Mouse (Mus musculus) liver, embryonic 13.5 days (tissue): ENCODE results near the gene Acoxl. TPM values are rescaled to one million over a fixed set of nuclear protein-coding genes. Genes with fewer than 3 reads are reported as not detected.

Experiments
- ATAC-seq: fragments of 200-750 bp; cut with Nextera tagmentation; 2 replicates; pipeline ENCODE4 v1.8.0; 2017; ENCODE audit warnings: low read depth, mild to moderate bottlenecking, moderate number of reproducible peaks, moderate library complexity
- DNase-seq: peaks from one replicate; pipeline ENCODE4 v3.0.0; 2022
- H3K27ac ChIP-seq: fragments of 300-500 bp; sonication (generic); 2 replicates; pipeline ENCODE4 v1.5.1; 2015; ENCODE audit warnings: moderate library complexity, mild to moderate bottlenecking, inconsistent platforms
- H3K27me3 ChIP-seq: fragments of 300-500 bp; sonication (generic); 2 replicates; pipeline ENCODE4 v1.6.1; 2015; ENCODE audit warnings: mild to moderate bottlenecking, inconsistent platforms
- H3K36me3 ChIP-seq: fragments of 300-500 bp; sonication (generic); 2 replicates; pipeline ENCODE4 v1.6.1; 2015; ENCODE audit warnings: mild to moderate bottlenecking, inconsistent platforms
- H3K4me1 ChIP-seq: fragments of 300-500 bp; sonication (generic); replicated peaks from 2 replicates; pipeline ENCODE4 v1.6.1; 2015; ENCODE audit warnings: inconsistent platforms
- H3K4me2 ChIP-seq: fragments of 300-500 bp; sonication (generic); 2 replicates; pipeline ENCODE4 v1.6.1; 2015; ENCODE audit warnings: inconsistent platforms, mild to moderate bottlenecking, moderate library complexity
- H3K4me3 ChIP-seq: fragments of 300-500 bp; sonication (generic); replicated peaks from 2 replicates; pipeline ENCODE4 v1.5.1; 2015; ENCODE audit warnings: mild to moderate bottlenecking, inconsistent platforms
- H3K9ac ChIP-seq: fragments of 300-500 bp; sonication (generic); 2 replicates; pipeline ENCODE4 v1.6.1; 2015; ENCODE audit warnings: mild to moderate bottlenecking, inconsistent platforms
- H3K9me3 ChIP-seq: fragments of 300-500 bp; sonication (generic); replicated peaks from 2 replicates; pipeline ENCODE4 v1.6.1; 2016; ENCODE audit warnings: inconsistent platforms
- WGBS: fragments of 180-500 bp; shearing (Covaris S2); methylation state at CpG from one replicate; pipeline ENCODE4 v1.1.7; 2015; ENCODE audit not compliant: insufficient replicate concordance; 5-methylcytosine and 5-hydroxymethylcytosine counted together
- polyA plus RNA-seq: library from polyadenylated mRNA; unstranded; fragments of >200 nt; fragmentation: Nextera tagmentation; extraction: Ambion mirVana; gene quantifications from 2 replicates; pipeline ENCODE4 v1.2.1, GENCODE M21; 2015

Acoxl gene
- polyA plus RNA-seq, 1 experiment from 2014 or later, result not detected

DNA sequence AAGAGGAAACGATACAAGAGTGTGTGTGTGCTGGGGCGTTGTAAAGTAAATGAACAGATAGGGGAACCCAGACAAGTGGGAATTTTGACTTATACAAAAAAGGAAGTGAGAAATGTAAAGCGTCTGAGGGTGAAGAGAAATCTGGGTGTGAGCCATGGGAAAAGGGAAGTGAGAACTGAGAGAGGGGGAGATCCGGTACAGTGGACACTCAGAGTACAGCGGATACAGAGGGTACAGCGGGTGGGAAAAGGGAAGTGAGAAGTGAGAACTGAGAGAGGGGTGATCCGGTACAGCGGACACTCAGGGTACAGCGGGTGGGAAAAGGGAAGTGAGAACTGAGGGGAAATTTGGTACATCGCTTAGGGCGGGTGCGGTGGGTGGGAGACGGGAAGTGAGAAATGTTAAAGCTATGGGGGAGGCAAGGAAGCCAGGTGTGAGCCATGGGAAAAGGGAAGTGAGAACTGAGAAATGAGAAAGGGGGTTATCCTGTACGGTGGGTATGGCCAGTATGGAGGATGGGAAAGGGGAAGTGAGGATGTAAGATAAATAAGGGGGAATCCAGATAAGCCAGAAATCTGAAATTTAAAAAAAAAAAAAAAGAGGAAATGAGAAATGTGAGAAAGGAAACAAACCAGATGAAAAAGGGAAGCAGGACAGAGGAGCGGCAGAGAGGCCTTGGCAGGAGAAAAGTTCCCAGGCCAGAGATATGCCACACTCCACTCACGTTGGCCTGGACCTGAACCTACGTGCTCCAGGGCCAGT lies 170.2 kb downstream of the Acoxl start:
- Histone ChIP-seq H3K4me2 (no peak overlapping the region), H3K9me3 (no peaks in the 10 kb centered on the region), H3K9ac (no peak overlapping the region), H3K4me3 (no peak overlapping the region), H3K27ac (no peak overlapping the region), H3K4me1 (no peaks in the 10 kb centered on the region), H3K36me3 (no peaks in the 10 kb centered on the region), H3K27me3 (no peaks in the 10 kb centered on the region)
- ATAC-seq (no peak), DNase-seq (no peak)
- WGBS, result 25% methylated on average over 17 of the region's 17 CpGs

DNA sequence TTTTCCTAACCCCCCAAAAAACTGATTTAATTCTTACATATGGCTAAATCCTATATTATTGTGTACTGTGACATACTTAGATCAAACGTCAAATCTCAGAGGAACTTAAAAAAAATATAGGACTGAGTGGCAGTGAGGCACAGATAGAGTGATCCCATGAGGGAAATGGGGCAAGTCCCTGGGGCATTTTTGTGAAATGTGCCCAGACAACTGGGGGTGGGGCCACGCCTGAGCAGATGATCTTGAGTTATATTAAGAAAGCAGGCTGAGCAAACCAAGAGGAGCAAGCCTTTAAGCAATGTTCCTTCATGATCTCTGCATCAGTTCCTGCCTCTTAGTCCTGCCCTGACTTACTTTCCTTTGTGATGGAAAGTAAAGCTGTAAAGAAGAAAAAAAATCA lies 175.9 kb downstream of the Acoxl start:
- DNase-seq, result no peak
- Histone ChIP-seq H3K4me1 (no peaks in the 10 kb centered on the region), H3K4me2 (no peak overlapping the region), H3K27ac (no peak overlapping the region), H3K9ac (no peak overlapping the region), H3K27me3 (no peaks in the 10 kb centered on the region), H3K36me3 (no peaks in the 10 kb centered on the region), H3K9me3 (no peaks in the 10 kb centered on the region), H3K4me3 (no peak overlapping the region)
- WGBS, result 48% methylated on average over 2 of the region's 2 CpGs
- no peak for ATAC-seq

DNA sequence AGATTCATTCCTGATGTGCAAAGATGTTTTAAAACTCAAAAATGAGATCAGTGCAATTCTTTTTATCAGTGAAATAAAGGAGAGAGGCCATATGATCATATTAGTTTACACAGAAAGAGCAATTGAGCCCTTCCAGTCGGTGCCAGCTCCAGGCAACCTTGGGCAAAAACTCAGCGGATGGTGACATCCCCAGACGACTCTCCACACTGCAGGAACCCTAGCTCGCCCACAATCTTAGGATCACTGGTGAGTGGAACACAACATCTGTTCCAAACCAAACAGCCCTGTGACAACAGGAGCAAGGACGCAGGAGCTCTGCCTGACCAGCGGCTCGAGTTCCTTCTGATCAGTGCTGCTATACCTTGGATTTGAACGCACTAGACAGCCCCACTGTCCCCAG lies 176.9 kb downstream of the Acoxl start:
- Histone ChIP-seq H3K4me3 (no peak overlapping the region), H3K4me2 (no peak overlapping the region), H3K4me1 (no peaks in the 10 kb centered on the region), H3K9ac (no peak overlapping the region), H3K9me3 (no peaks in the 10 kb centered on the region), H3K27ac (no peak overlapping the region), H3K36me3 (no peaks in the 10 kb centered on the region), H3K27me3 (no peaks in the 10 kb centered on the region)
- DNase-seq (no peak), ATAC-seq (no peak)
- WGBS, result 69% methylated on average over 8 of the region's 8 CpGs

DNA sequence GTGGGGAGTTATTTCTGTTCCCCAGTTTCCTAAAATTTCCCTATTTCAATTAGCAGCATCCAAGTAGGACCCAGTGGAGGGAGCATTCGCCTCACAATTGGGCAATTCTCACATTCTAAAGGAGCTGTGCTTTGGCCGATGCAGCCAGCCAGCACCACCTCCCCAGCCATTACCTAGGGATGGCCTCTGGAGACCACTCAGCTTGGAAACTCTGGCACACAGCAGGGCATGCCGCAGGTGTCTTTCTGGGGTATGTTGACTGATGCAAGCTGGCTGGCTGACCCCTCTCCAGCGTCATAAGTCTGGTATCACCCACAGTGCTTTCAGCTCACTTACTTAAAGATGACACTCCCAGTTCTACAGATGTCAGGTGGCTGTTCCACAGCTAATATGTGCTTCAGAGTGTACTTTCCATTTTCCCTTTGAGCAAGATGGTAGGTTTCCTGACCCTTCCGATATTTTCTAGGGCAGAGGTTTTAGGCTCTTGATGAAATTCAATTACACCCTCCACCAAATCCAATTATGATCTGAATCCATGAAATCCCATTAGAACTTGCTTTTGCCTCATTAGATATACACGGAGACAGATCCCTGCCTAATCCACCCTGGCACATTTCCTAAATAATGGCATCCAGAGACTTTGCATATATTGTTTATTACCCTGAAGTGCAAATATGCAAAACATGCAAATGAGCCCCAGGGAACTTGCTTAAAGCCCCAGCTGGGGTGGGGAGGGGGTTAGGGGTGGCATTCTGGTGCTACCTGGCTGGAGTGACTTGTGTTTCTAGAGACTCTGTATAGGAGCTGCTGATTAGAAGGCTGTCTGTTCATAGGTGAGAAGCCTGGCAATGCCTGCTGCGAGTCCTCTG lies 181.6 kb downstream of the Acoxl start:
- no peak overlapping the region for H3K4me3 ChIP-seq
- no peak overlapping the region for H3K9ac ChIP-seq
- H3K9me3 ChIP-seq, result no peaks in the 10 kb centered on the region
- no peaks in the 10 kb centered on the region for H3K27me3 ChIP-seq
- no peak for DNase-seq
- no peak for ATAC-seq
- WGBS, result 41% methylated on average over 7 of the region's 7 CpGs
- no peaks in the 10 kb centered on the region for H3K36me3 ChIP-seq
- no peaks in the 10 kb centered on the region for H3K4me1 ChIP-seq
- H3K4me2 ChIP-seq, result no peak overlapping the region
- H3K27ac ChIP-seq, result no peak overlapping the region

DNA sequence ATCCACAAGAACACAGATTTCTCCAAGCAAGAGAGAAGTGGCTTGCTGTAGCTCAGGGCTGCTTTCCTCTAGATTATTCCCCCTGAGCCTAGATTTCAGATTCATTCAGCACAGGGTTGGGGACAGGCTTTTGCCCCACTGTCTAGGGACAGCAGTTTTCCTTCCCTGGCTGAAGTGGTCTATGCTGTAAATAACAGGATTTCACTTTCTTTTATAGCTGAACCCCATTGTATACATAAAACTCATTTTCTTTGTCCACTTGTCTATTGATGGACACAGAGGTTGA lies 182.2 kb downstream of the Acoxl start:
- ATAC-seq, result no peak

DNA sequence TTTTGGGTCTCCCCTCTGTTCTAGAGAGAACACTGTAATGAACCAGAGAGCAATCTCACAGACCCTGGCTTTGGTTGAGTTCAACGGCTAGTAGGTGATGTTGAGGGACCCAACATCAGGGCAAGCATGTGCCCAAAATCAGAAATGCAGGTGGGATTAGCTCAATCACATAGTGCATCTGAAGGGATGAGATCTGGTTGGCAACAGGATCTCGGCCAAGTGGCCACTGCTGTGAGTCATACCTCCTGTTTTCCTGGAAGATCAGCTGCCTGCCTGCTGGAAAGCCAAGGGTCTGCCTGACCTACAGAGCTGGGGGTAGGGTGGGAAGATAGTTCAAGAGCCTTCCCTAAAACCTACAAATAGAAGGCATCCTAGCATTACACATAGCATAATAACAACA lies 185.2 kb downstream of the Acoxl start:
- Histone ChIP-seq H3K4me3 (no peak overlapping the region), H3K27ac (no peak overlapping the region), H3K4me1 (no peaks in the 10 kb centered on the region)

More for the DNA sequence above, 182.2 kb downstream of the Acoxl start:
- H3K4me1 ChIP-seq, result no peaks in the 10 kb centered on the region
- no peak overlapping the region for H3K9ac ChIP-seq
- H3K36me3 ChIP-seq, result no peaks in the 10 kb centered on the region
- H3K9me3 ChIP-seq, result no peaks in the 10 kb centered on the region
- no peak overlapping the region for H3K4me3 ChIP-seq
- H3K27me3 ChIP-seq, result no peaks in the 10 kb centered on the region
- no peak overlapping the region for H3K27ac ChIP-seq
- no peak overlapping the region for H3K4me2 ChIP-seq
- no peak for DNase-seq

GRCm38 (mm10) chr2:128027696-128028095 lies 189.0 kb downstream of the Acoxl start:
- H3K4me1 ChIP-seq, result no peaks in the 10 kb centered on the region
- no peak for ATAC-seq
- H3K36me3 ChIP-seq, result no peaks in the 10 kb centered on the region
- DNase-seq, result no peak
- H3K9ac ChIP-seq, result no peak overlapping the region
- H3K4me2 ChIP-seq, result no peak overlapping the region
- no peaks in the 10 kb centered on the region for H3K27me3 ChIP-seq
- H3K4me3 ChIP-seq, result no peak overlapping the region
- H3K27ac ChIP-seq, result no peak overlapping the region
- WGBS, result 45% methylated on average over 12 of the region's 12 CpGs
- no peaks in the 10 kb centered on the region for H3K9me3 ChIP-seq

More for the DNA sequence above, 185.2 kb downstream of the Acoxl start:
- WGBS, result 54% methylated on average over 2 of the region's 2 CpGs
- no peaks in the 10 kb centered on the region for H3K27me3 ChIP-seq
- no peak overlapping the region for H3K9ac ChIP-seq
- ATAC-seq (no peak), DNase-seq (no peak)
- H3K4me2 ChIP-seq, result no peak overlapping the region
- no peaks in the 10 kb centered on the region for H3K9me3 ChIP-seq
- H3K36me3 ChIP-seq, result no peaks in the 10 kb centered on the region

- H3K4me3 ChIP-seq, result no peak overlapping the region
- no peaks in the 10 kb centered on the region for H3K36me3 ChIP-seq
- WGBS, result 40% methylated on average over 2 of the region's 2 CpGs
- ATAC-seq (no peak), DNase-seq (no peak)
- no peak overlapping the region for H3K27ac ChIP-seq
- no peak overlapping the region for H3K4me2 ChIP-seq
- no peaks in the 10 kb centered on the region for H3K4me1 ChIP-seq
- no peaks in the 10 kb centered on the region for H3K27me3 ChIP-seq
- H3K9me3 ChIP-seq, result no peaks in the 10 kb centered on the region
- no peak overlapping the region for H3K9ac ChIP-seq
Observed at GRCm38 (mm10) chr2:128029968-128030367, 191.3 kb downstream of the Acoxl start.

GRCm38 (mm10) chr2:128032111-128032510 lies 193.4 kb downstream of the Acoxl start:
- ATAC-seq, result no peak
- no peak for DNase-seq
- no peak overlapping the region for H3K4me2 ChIP-seq
- no peaks in the 10 kb centered on the region for H3K27me3 ChIP-seq
- 28% methylated on average over 4 of the region's 4 CpGs for WGBS
- H3K27ac ChIP-seq, result no peak overlapping the region
- H3K4me3 ChIP-seq, result no peak overlapping the region
- no peaks in the 10 kb centered on the region for H3K4me1 ChIP-seq
- H3K36me3 ChIP-seq, result no peaks in the 10 kb centered on the region
- no peak overlapping the region for H3K9ac ChIP-seq
- H3K9me3 ChIP-seq, result no peaks in the 10 kb centered on the region

DNA sequence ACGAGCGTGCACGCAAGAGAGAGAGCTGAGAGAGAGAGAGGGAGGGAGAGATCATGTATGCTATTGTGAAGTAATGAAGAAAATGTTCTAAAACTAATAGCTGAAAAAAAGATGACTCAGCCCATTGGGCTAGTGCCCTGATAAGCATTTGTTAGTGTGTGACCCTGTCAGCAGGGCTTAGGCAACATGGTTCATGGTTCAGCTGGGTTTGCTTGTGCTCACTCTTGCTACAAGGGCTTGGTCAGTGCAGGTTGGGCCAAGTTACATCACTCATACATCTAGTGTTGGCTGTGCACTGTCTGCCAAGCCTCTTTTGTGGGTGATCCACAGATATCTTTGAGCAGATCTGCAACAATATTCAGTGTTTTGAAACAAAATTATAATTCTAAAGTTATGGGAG lies 194.8 kb downstream of the Acoxl start:
- 86% methylated on average over 3 of the region's 3 CpGs for WGBS
- no peak; the same call in 1 of the 2 replicates for ATAC-seq
- no peak for DNase-seq
- H3K4me2 ChIP-seq, result no peak overlapping the region
- no peak overlapping the region for H3K4me3 ChIP-seq
- no peaks in the 10 kb centered on the region for H3K36me3 ChIP-seq
- no peak overlapping the region for H3K9ac ChIP-seq
- H3K27me3 ChIP-seq, result no peaks in the 10 kb centered on the region
- H3K9me3 ChIP-seq, result no peaks in the 10 kb centered on the region
- H3K27ac ChIP-seq, result no peak overlapping the region
- H3K4me1 ChIP-seq, result no peaks in the 10 kb centered on the region

DNA sequence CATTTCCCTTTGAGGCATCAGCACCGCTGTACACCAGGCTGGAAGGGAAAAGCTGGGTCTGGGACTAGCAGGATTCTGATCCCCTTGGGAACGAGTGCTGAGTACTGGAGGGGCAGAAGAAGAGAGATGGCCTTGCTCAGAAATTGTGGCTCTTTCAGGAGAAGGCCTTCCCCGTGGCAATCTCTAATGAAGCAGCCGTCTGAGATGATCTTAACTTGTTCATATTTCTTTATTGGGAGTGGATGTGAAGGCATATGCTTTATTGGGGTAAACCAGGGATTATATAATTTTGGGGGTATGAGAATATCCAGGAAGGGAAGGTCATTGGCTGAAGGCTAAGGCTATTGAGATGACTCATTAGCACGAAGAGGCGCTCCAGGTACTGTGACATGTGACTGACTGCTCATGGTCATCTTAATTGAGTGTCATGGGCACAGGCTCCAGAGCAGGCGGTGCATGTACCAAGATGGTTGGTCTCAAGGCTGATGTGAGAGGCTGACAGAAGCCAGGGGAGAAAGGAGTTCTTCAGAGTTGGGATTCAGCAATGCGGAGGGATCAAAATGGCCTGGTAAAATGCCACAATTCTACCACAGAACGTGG lies 195.5 kb downstream of the Acoxl start:
- no peaks in the 10 kb centered on the region for H3K27me3 ChIP-seq
- 68% methylated on average over 9 of the region's 9 CpGs for WGBS
- no peak overlapping the region for H3K4me3 ChIP-seq
- no peak overlapping the region for H3K27ac ChIP-seq
- H3K36me3 ChIP-seq, result no peaks in the 10 kb centered on the region
- no peaks in the 10 kb centered on the region for H3K9me3 ChIP-seq
- H3K9ac ChIP-seq, result no peak overlapping the region
- H3K4me1 ChIP-seq, result no peaks in the 10 kb centered on the region
- ATAC-seq (no peak), DNase-seq (no peak)
- H3K4me2 ChIP-seq, result no peak overlapping the region
